Mouse (Mus musculus) forebrain, embryonic 13.5 days (tissue): ENCODE data around the gene Slc6a9. TPM values are rescaled to one million over a fixed set of nuclear protein-coding genes. Genes with fewer than 3 reads are reported as not detected.

ENCODE experiments used
- ATAC-seq: fragments of 200-750 bp; cut with Nextera tagmentation; 2 replicates; pipeline ENCODE4 v1.8.0; 2017
- H3K27ac ChIP-seq: fragments of 300-500 bp; sonication (generic); 2 replicates; pipeline ENCODE4 v1.5.1; 2015; ENCODE audit warnings: inconsistent platforms, mild to moderate bottlenecking, moderate library complexity
- H3K27me3 ChIP-seq: fragments of 300-500 bp; sonication (generic); 2 replicates; pipeline ENCODE4 v1.6.1; 2015; ENCODE audit warnings: mild to moderate bottlenecking, inconsistent platforms
- H3K36me3 ChIP-seq: fragments of 300-500 bp; sonication (generic); 2 replicates; pipeline ENCODE4 v1.6.1; 2015; ENCODE audit warnings: mild to moderate bottlenecking, inconsistent platforms; ENCODE audit not compliant: poor library complexity, severe bottlenecking
- H3K4me1 ChIP-seq: fragments of 300-500 bp; sonication (generic); 2 replicates; pipeline ENCODE4 v1.6.1; 2015; ENCODE audit warnings: inconsistent platforms
- H3K4me2 ChIP-seq: fragments of 300-500 bp; sonication (generic); 2 replicates; pipeline ENCODE4 v1.6.1; 2015; ENCODE audit warnings: inconsistent platforms, mild to moderate bottlenecking, moderate library complexity
- H3K4me3 ChIP-seq: fragments of 300-500 bp; sonication (generic); 2 replicates; pipeline ENCODE4 v1.5.1; 2015; ENCODE audit warnings: mild to moderate bottlenecking, inconsistent platforms
- H3K9ac ChIP-seq: fragments of 300-500 bp; sonication (generic); 2 replicates; pipeline ENCODE4 v1.6.1; 2015; ENCODE audit warnings: mild to moderate bottlenecking, inconsistent platforms
- H3K9me3 ChIP-seq: fragments of 300-500 bp; sonication (generic); replicated peaks from 2 replicates; pipeline ENCODE4 v1.6.1; 2016; ENCODE audit warnings: inconsistent platforms
- WGBS: fragments of 180-500 bp; shearing (Covaris S2); methylation state at CpG from one replicate; pipeline ENCODE4 v1.1.7; 2015; 5-methylcytosine and 5-hydroxymethylcytosine counted together
- polyA plus RNA-seq: library from polyadenylated mRNA; unstranded; fragments of >200 nt; fragmentation: Nextera tagmentation; extraction: Ambion mirVana; gene quantifications from 2 replicates; pipeline ENCODE4 v1.2.1, GENCODE M21; 2015

The Slc6a9 gene
- polyA plus RNA-seq, 1 experiment from 2014 or later, result 7.9 TPM

GRCm38 (mm10) chr4:117830124-117830551, 4.2 kb upstream of the Slc6a9 start:
- H3K27me3 ChIP-seq, result no peaks in the 10 kb centered on the region; the same call in 1 of the 2 replicates
- no peaks in the 10 kb centered on the region for H3K36me3 ChIP-seq
- ATAC-seq, result no peak
- no peaks in the 10 kb centered on the region for H3K9me3 ChIP-seq
- H3K4me3 ChIP-seq, result no peak overlapping the region
- peak overlapping the region; percentile 32 for H3K4me2 ChIP-seq
- H3K9ac ChIP-seq, result 0 out of 2 replicates have a peak overlapping the region, but pooled peaks have one; percentile 26
- H3K27ac ChIP-seq, result no peak overlapping the region
- H3K4me1 ChIP-seq, result peaks cover 14% of the 10 kb centered on the region
- WGBS, result 16% methylated on average over 5 of the region's 5 CpGs

- no peak overlapping the region for H3K4me2 ChIP-seq
- no peak overlapping the region for H3K9ac ChIP-seq
- ATAC-seq, result no peak
- H3K36me3 ChIP-seq, result no peaks in the 10 kb centered on the region
- H3K27ac ChIP-seq, result no peak overlapping the region
- WGBS, result 94% methylated on average over 9 of the region's 9 CpGs
- no peaks in the 10 kb centered on the region; the same call in 1 of the 2 replicates for H3K27me3 ChIP-seq
- H3K9me3 ChIP-seq, result no peaks in the 10 kb centered on the region
- H3K4me3 ChIP-seq, result no peak overlapping the region
- peaks cover 14% of the 10 kb centered on the region for H3K4me1 ChIP-seq
Measured at GRCm38 (mm10) chr4:117830801-117831200, 3.5 kb upstream of the Slc6a9 start.

DNA sequence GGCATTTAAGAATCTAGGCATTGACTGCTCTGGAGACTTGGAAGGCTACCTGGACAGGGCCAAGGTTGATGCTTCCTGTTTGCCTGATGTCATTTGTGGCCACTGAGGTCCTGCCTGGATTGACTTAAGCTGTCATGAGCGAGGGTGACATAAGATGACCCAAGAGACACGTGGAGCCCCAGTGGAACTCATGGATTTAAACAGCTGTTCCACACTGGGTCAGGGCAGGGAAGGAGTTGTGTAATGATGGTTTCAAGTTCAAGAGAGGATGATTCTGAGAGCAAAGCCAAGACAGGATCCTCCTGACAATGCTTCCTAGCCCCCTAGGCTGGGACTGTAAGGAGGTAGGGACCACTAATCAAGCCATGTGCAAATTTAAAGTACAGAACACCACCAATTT, 2.8 kb upstream of the Slc6a9 start:
- Histone ChIP-seq H3K27ac (no peak overlapping the region), H3K9ac (no peak overlapping the region), H3K27me3 (no peaks in the 10 kb centered on the region; the same call in 1 of the 2 replicates), H3K4me1 (peaks cover 14% of the 10 kb centered on the region), H3K4me3 (no peak overlapping the region), H3K36me3 (no peaks in the 10 kb centered on the region), H3K9me3 (no peaks in the 10 kb centered on the region), H3K4me2 (no peak overlapping the region)
- ATAC-seq, result no peak
- 71% methylated on average over 2 of the region's 2 CpGs for WGBS

GRCm38 (mm10) chr4:117831920-117832691, 2.2 kb upstream of the Slc6a9 start:
- no peaks in the 10 kb centered on the region for H3K36me3 ChIP-seq
- no peaks in the 10 kb centered on the region; the same call in 1 of the 2 replicates for H3K27me3 ChIP-seq
- no peak overlapping the region for H3K27ac ChIP-seq
- ATAC-seq, result no peak
- H3K9ac ChIP-seq, result no peak overlapping the region
- no peak overlapping the region for H3K4me2 ChIP-seq
- no peaks in the 10 kb centered on the region for H3K9me3 ChIP-seq
- no peak overlapping the region for H3K4me3 ChIP-seq
- peaks cover 14% of the 10 kb centered on the region for H3K4me1 ChIP-seq
- WGBS, result 80% methylated on average over 9 of the region's 9 CpGs

DNA sequence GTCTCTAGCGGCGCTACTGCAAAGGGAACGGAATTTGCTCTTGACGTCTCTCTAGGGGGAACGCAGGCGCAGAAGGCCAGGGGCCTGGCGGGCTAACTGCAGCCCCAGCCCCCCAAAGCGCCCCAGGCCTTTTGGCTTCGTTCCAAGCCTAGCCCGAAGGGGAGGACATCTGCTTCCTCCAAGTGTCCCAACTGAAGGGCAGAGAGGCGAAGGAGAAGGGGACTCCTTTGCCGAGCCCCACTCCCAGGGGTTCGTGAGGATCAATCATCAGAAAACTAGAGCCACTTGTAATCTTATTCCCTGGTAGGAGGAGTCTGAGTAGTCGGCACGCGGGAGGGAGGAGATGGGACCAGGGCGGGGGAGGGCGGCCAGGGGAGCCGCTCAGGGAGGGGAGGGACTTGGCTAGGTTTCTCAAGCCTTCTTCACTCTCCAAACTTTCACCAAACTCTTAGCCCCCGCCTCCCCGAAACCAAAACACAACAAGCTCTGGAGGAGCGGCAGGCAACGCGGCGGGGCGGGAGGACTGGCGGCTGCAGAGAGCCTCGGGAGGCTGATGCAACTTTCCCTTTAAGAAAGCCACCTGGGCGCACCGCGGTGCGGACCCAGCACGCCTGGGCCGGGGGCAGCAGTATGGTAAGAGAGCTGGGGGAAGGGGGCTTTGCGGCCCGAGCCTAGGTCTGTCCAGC, 682 bp downstream of the Slc6a9 start:
- Histone ChIP-seq H3K27ac (peak overlapping the region; percentile 68), H3K4me1 (peaks cover 9% of the 10 kb centered on the region), H3K9me3 (no peaks in the 10 kb centered on the region), H3K9ac (peak overlapping the region; percentile 85), H3K36me3 (no peaks in the 10 kb centered on the region), H3K4me2 (peak overlapping the region; percentile 97), H3K4me3 (peak overlapping the region; percentile 81), H3K27me3 (no peaks in the 10 kb centered on the region; the same call in 1 of the 2 replicates)
- under 1% methylated on average over 35 of the region's 36 CpGs for WGBS
- peak; percentile 46 for ATAC-seq

GRCm38 (mm10) chr4:117835531-117836111, 1.3 kb downstream of the Slc6a9 start:
- no peaks in the 10 kb centered on the region for H3K9me3 ChIP-seq
- peak overlapping the region; percentile 81 for H3K4me3 ChIP-seq
- H3K27ac ChIP-seq, result peak overlapping the region; percentile 68
- peak overlapping the region; percentile 85 for H3K9ac ChIP-seq
- H3K4me2 ChIP-seq, result peak overlapping the region; percentile 97
- H3K27me3 ChIP-seq, result no peaks in the 10 kb centered on the region
- no peaks in the 10 kb centered on the region for H3K36me3 ChIP-seq
- 0% methylated on average over 52 of the region's 60 CpGs for WGBS
- peaks cover 8% of the 10 kb centered on the region for H3K4me1 ChIP-seq
- ATAC-seq, result peak; percentile 46

DNA sequence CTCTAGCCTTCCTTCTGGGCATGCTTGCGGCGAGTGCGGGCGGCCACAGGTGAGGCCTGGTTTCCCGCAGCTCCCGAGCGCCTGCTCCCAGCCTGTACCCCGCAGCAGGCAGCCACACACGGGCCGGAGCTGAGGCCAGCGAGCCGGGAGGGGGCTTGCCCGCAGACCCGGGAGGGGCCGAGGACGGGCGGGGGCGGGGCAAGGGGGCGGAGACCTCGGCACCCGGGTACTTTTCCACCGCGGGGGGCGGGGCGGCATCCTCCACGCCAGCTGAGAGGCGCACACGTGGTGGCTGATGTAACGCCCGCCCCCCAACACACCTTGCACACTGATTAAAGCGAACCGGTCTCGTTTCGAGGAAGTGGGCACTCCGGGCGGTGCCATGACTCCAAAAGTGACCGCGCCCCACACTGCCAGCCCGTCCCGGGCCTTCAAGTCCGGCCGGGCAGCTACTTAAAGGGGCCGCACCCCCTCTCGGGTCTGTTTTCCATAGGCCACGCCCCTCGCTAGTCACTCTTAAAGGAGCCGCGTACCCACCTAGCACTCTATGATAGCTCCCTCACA, 2.0 kb downstream of the Slc6a9 start:
- no peaks in the 10 kb centered on the region for H3K9me3 ChIP-seq
- H3K27ac ChIP-seq, result peak overlapping the region; percentile 68
- WGBS, result under 1% methylated on average over 47 of the region's 48 CpGs
- H3K27me3 ChIP-seq, result no peaks in the 10 kb centered on the region
- H3K36me3 ChIP-seq, result no peaks in the 10 kb centered on the region
- H3K4me3 ChIP-seq, result peak overlapping the region; percentile 81
- ATAC-seq, result peak; percentile 93
- H3K4me2 ChIP-seq, result peak overlapping the region; percentile 97
- peaks cover 8% of the 10 kb centered on the region for H3K4me1 ChIP-seq
- H3K9ac ChIP-seq, result peak overlapping the region; percentile 85

GRCm38 (mm10) chr4:117837271-117837670, 3.0 kb downstream of the Slc6a9 start:
- Histone ChIP-seq H3K4me3 (no peak overlapping the region), H3K4me2 (no peak overlapping the region)

DNA sequence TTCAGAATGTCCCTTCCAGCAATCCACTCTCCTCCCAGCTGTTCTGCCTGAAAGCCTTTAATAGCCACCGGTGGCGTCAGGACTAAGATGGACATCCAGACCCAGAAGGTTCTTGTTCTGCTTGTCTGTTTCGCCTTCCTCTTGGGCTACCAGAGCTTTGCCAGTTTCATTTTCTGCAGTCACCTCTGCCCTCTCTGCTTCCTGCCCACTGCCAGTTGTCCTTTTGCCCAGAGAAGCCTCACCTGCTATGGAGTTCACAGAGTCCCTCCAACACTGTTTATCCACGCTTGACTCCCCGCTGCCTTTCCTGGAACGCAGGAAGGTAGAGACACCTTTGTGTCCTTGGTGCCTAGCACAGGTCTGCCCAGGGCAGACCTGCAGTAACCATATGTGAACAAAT, 5.1 kb downstream of the Slc6a9 start:
- 86% methylated on average over 6 of the region's 6 CpGs for WGBS
- Histone ChIP-seq H3K4me1 (peaks cover 5% of the 10 kb centered on the region), H3K27me3 (no peaks in the 10 kb centered on the region), H3K4me3 (no peak overlapping the region), H3K4me2 (no peak overlapping the region), H3K9ac (no peak overlapping the region), H3K27ac (no peak overlapping the region), H3K36me3 (no peaks in the 10 kb centered on the region), H3K9me3 (no peaks in the 10 kb centered on the region)
- ATAC-seq, result no peak

More at GRCm38 (mm10) chr4:117837271-117837670, 3.0 kb downstream of the Slc6a9 start:
- no peaks in the 10 kb centered on the region for H3K36me3 ChIP-seq
- H3K9ac ChIP-seq, result no peak overlapping the region
- no peak overlapping the region for H3K27ac ChIP-seq
- no peaks in the 10 kb centered on the region for H3K9me3 ChIP-seq
- ATAC-seq, result no peak
- H3K4me1 ChIP-seq, result peaks cover 8% of the 10 kb centered on the region
- H3K27me3 ChIP-seq, result no peaks in the 10 kb centered on the region
- 70% methylated on average over 4 of the region's 4 CpGs for WGBS

DNA sequence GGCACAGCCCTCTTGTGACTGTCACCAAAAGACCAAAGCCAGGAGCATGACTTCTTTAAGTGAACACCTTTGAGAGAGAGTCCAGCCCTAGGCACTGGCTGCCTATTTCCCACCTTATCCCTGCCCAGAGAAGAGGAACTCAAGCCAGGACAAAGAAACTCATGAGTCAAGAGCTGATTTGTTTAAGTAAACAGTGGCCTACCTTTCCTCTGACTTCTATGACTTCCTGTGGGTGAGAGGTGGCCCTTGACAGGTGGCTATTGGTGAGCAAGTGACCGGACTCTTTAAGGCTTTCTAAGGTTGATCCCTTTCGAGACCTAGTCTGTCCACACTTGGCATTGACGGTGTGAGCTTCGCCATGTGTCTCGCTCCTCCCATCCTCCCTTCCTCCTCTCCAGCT, 6.5 kb downstream of the Slc6a9 start:
- Histone ChIP-seq H3K4me2 (no peak overlapping the region), H3K36me3 (no peaks in the 10 kb centered on the region), H3K27me3 (no peaks in the 10 kb centered on the region), H3K9ac (no peak overlapping the region), H3K4me3 (no peak overlapping the region), H3K9me3 (no peaks in the 10 kb centered on the region), H3K27ac (no peak overlapping the region), H3K4me1 (no peaks in the 10 kb centered on the region)
- no peak for ATAC-seq
- WGBS, result 95% methylated on average over 5 of the region's 5 CpGs

DNA sequence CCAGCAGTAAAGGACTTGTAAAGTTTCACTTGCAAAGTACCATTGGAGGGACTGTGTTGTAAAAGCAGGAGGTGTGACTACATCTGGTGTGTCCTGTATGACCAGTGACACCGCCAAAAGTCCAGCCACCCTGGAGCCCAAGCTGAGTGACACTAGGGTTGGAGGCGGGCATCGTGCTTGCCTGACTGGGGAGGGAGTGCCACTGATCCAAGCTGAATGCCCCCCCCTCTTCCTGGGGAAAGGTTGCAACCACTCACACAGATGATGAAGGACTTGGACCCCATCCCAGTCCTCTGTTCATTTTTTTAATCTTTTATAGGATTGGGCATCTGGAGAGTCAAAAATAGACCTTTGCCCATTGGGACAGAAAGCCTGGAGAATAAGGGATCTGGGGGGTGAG, 7.3 kb downstream of the Slc6a9 start:
- H3K36me3 ChIP-seq, result no peaks in the 10 kb centered on the region
- H3K9me3 ChIP-seq, result no peaks in the 10 kb centered on the region
- H3K4me3 ChIP-seq, result no peak overlapping the region
- no peak overlapping the region for H3K9ac ChIP-seq
- no peak overlapping the region for H3K27ac ChIP-seq
- no peaks in the 10 kb centered on the region; the same call in 1 of the 2 replicates for H3K4me1 ChIP-seq
- H3K4me2 ChIP-seq, result no peak overlapping the region
- 89% methylated on average over 3 of the region's 3 CpGs for WGBS
- ATAC-seq, result no peak
- no peaks in the 10 kb centered on the region for H3K27me3 ChIP-seq

DNA sequence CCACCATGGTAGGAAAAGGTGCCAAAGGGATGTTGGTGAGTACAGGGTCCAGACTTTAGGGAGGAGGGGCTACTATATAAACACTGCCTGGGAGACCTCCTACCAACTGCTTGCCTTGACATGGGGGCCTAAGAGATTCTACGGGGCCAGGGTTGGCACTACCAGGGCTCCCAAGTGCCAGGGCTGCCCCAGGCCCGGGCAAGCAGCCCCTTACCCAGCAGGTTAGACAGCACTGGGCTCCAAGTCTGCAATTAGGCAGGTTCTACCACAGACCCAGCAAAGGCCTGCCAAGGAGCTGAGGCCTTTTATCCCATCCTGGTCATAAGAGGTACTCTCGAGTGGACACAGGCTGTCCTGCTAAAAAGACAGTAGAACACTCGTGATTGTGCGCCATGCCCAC, 8.8 kb downstream of the Slc6a9 start:
- WGBS, result 83% methylated on average over 5 of the region's 5 CpGs

More for the DNA sequence above, 8.8 kb downstream of the Slc6a9 start:
- Histone ChIP-seq H3K4me2 (no peak overlapping the region), H3K9me3 (no peaks in the 10 kb centered on the region), H3K27me3 (no peaks in the 10 kb centered on the region), H3K4me1 (peaks cover 5% of the 10 kb centered on the region), H3K9ac (no peak overlapping the region; the same call in 1 of the 2 replicates), H3K27ac (no peak overlapping the region), H3K4me3 (no peak overlapping the region), H3K36me3 (no peaks in the 10 kb centered on the region)
- ATAC-seq, result no peak
